Mouse (Mus musculus) right cerebral cortex, postnatal 36 days (tissue): ENCODE data around the gene Gm19935.
A peak's percentile ranks its signal among the peaks of the same experiment; 100 is the strongest.

Experiments used
- DNase-seq, 2 experiments: peaks; one replicate each; pipeline ENCODE4 v3.0.0; 2022; ENCODE audit warnings: low spot score in 2 of 2, mixed read lengths in 1 of 2

The Gm19935 gene

DNA sequence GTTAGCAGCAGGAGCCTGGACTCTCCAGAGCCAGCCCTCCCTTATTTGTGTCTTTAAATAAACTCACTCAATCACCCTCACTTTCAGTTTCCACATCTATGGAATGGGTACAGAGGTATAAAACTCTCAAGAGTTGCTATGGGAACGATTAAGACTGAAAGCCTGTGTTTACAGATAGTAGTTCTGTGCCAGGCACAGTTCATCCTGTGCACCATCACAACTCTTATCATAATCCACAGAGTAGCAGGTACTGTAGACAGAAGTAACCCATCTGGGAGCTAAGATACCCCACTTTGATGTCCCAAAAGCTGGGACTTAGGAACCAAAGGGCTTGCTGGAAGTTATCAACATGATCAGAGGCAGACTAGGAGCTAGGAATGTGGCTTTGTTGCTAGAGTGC lies 12.6 kb upstream of the Gm19935 start:
- DNase-seq = no peak

DNA sequence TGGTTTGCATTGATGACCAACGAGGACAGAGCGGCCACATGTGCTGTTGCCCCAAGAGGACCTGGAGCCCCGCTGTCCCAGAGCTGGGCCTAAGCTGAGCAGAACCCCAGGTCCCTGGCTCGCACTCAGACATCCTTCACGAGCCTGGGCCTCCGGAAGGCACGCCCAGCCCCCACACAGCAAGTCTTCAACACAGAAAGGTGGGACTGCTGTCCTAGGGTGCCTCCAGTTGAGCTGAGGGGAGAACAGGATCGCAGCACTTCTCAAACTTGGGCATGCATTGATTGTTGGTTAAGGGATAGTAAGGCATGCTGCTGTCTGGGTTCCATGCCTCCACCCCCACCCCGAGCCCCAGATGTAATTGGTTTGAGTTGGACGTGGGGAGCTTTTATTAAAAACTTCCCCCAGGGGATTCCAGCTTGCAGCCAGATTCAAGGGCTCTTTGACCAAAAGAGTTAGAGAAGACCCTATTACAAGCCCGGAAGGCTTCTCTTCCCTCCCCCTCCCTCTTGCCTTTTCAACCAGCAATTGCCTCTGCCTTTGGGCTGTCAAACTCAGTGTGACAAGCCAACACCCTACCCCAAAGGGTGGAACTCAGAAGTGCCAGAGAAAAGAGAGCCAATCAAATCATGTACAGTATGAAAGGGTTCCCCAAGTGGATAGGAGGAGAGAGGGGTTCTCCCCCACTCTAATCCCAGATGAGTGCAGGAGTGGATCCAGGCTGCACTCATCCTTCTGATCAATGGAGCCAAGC lies 12.0 kb upstream of the Gm19935 start:
- DNase-seq = peak in 1 of 2 experiments; percentile 26

DNA sequence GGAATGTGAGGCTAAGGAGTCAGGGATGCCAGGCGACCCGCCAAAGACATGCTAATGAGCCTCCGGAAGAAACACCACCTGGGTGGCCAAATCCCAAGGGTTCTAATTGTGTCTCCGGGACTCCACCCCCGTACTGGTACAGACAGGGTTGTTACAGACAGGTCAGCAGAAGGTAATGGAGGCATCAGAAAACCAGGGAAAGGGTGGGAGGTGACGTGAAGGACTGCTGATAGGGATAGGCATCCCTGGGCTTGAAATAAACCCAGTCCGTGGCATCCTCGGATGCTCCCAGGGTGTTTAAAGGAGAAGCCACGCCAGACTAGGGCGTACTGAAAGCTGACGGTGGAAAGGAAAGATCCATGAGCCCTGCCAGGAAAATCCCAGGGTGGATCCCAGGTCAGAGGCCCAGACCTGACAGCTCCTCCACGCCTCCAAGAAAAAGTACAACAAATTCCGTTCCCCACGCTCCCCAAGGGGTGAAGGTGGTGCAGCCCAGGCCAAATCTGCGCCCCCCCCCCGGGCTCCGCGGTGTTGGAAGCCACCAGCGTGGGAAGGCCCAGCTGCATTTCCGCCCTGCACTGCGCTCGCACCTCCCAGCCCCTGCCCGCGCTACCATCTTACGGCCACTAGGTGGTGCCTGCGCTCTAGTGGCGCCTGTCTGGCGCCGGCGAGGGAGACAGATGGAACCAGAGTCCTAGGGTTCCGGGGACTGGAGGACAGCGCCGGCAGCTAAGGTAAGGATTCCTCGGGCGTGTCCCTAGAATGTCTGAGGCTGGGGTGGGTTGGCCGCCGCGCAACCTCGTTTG lies 11.2 kb upstream of the Gm19935 start, which contains the start of gene Chd9:
Chd9 (plus strand) TSS at position 172 of the 806 bp plus-strand sequence.
- DNase-seq = peak; percentile 91 to 93

DNA sequence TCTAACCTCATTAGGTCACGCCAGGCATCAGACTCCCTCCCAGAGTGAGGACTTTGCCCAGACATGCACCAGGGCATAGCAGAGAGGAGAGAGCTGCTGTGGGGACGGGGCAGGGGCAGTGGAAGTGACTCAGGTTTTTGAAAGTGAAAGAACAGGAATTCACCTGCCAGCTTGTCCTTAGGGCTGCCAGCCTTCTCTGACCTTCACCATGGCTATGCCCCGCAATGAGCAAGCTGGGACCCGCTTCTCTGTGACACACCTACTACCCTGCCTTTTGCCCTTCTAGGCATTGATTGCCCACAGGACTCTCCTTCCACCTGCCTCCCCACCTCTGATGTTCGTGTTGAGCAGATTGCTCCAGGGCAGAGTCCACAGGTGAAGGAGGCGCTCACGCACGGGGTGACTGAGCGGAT lies 8.3 kb upstream of the Gm19935 start:
- DNase-seq = no peak

DNA sequence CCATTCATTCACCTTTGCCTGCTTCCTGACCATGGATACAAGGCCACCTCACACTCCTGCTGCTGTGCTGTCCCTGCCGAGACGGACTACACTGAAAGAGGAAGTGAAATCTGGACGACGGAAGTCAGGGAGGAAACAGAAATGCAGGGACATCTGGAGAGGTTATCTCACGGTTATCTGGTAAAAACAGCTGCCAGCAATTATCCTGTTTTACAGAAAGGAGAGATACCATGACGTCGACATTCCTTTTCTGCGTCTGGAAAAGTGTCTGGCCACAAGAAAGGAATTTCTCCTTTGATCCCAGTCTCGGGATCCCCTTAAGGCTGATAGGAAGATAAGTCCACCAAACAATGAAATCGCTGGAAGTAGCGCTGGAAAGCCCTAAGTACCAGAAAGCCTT lies 5.2 kb upstream of the Gm19935 start:
- no peak for DNase-seq

DNA sequence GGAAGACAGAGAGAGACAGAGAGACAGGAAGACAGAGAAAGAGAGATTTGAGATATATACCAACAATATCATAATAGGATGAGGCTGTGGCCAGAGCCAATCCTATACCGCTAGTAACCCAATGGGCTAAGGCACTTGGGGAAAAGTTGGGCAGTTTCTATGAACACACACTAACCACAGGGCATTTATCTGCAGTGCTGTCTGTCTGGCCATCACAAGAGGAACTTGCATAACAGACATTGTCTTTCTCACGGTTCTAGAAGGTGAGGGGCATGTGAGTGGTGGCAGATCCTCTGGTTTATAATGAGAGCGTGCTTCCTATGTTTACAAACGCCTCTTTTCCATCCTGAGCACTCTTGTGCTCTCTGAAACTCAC lies 3.1 kb upstream of the Gm19935 start:
- DNase-seq = no peak

DNA sequence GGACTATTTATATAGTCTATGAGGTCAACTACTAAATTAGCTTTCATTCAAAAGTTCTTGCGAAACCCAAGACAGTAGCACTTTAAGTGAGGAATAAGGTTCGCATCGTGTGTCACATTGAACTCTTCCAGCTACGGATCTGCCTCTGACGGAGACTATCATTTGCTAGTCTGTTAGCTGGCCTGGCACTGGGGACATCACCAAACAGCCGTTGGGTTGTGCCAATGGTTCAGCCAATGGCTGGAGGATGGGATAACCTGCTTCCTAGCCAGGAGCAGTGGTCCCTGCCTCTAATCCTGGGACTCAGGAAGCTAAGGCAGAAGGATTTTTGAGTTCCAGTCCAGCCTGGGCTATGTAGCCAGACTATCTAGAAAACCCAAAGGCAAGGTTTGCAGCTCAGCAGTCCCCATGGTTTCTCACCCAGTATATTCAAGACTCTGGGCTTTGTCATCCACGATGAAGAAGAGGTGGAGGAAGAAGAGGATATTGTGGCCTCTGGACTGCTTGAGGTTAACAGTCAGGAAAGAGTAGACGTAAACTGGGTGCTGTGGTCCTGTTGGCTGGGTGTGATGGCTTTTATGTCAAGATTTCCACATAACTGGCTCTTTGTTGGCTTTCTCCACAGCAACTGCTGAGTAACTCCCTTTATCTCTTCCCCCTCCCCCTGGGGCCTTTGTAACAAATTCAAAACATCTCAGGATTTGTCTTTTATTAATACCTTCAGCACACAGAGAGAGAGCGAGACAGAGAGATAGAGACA lies 2.5 kb upstream of the Gm19935 start:
- no peak for DNase-seq

DNA sequence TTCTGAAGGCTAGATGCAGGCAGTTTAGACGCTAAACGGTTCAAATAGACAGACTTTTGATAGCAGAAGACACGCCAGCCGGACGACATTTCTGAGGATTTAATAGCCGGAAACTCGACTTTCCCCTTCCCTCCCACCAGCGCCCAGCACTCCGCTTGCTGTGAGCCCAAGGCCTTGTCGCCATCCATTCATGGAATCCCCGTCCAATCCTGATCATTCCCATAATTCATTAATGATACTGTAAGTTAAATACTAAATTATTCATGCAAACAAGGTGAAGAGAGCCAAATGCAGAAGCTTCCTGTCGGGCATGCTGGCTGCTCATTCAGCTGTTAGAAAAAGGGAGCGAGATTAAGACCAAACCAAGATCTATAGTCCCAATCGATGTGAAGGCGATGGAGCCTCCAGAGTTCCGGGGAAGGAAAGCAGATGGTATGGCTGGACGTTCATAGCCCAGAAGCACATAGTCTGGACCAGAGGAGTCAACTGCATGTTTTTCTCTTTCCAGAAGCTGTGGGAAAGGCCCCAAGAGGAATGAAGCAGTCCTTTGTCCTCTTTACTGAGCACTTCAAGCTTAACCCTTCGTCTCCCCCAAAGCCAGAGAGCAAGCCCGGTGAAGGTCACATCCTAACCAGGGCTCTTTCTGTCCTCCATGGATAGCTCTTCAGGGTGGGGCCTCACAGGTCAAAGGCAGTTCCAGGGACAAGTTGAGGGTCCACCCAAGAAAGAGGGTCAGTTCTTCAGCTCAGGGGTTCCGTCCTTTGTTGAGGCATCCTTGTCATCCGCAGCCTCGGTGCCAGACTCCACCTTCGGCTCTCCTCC lies 921 bp downstream of the Gm19935 start:
- no peak for DNase-seq

DNA sequence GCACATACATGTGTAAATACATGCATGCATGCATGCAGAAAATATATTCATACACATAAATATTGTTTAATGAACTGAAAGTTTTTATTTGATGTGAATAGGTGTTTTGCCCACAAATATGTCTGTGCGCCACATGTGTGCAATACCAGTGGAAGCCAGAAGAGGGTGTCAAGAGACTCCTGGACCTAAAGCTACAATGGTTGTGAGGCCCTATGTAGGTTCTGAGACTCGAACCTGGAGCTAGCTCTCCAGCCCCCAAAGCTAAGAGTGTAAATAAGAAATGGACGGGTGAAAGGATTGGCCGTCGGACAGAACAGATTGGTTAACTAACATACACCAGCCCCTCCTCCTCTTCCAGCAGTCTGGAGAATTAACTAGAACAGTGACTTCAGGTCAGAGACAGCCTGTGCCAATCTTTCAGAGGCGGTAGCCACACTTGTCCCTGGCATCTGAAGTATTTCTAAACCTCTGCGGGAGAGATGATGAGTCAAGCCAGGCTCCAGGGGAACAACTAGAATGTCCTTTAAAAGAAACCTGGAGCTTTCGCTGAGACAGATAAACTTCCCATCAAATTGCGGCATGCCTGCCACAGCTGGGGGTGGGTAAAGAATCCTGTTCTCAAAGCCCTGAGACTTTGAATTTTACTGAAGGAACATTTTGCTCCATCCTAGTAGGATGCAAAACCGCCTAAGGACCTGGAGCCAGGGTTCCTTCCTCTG lies 3.4 kb downstream of the Gm19935 start:
- DNase-seq = no peak

DNA sequence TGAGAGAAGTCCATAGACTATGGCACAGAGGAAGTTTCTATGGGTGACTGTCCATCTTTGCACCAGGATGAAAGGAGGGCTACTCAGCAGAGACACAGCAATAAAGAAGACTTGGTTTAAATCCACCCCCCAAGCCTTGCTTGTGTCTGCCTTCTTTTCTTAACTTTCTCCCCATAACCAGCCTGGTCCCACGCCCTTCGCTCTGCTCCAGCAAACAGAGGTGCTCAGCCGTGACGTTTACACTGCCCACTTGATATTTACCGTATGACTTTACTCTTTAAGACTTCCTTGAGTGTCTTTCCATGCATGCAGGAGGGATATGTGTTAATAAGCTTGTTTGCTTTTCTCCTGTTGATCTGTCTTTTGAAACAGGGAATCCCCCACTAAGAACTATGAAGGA lies 17.7 kb downstream of the Gm19935 start:
- no peak for DNase-seq

DNA sequence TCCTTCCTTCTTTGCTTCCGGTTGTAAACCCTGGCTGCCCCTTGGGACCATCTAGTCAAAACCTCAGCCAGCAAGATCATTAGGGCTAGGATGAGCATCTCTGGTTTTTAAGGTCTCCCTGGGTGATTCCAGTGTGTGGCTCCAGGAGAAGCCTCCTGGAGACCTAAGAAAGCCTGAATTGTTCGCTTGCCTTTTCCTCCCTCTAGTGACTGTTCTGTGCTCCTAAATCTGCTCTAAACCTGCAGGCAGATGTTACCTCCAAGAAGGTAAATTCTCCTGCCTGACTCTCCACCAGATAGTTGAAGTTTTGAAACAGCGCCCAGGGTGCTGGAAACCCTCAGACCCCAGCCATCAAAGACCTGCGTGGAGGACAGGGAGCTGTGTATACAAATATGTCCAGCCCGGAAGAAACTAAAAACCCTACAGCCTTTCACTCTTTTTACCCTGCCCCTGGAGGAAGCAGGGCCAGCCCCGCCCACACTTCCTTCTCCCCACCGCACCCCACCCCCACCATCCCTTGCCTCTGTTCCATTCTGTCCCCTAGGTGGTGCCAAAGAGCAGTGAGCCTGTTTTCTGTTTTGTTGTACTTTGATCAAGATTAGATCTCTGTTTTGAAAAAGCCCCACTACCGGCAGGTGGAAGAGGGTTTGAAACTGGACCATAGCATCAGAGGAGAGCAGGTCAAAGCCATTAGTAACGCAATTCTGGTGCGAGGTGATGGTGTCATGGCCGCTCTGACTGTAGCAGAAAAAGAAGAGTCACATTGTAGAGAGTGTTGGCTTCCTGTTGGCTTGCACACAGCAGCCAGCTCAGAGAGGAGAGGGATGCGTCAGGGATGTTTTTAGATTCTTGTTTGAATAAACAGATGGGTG lies 22.0 kb downstream of the Gm19935 start:
- DNase-seq = no peak

DNA sequence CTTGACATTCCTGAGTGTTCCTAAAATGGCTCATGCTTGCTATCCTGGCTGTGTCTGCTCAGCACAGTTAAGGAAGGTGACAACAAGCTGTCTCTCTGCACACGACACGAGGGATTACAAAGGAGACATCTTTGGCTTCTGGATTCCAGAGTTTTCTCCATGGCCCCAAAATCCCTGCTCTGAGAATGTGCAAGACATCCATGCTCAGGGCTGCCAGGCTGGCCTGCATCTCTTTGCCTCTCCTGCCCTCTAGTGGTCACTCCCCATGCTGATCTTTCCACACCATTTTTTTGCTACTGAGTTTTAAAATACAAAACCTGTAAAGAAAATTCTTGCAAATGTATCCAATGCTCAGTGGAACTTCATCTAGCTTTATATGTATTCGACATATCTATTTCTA lies 23.5 kb downstream of the Gm19935 start:
- peak; percentile 57 to 64 for DNase-seq

DNA sequence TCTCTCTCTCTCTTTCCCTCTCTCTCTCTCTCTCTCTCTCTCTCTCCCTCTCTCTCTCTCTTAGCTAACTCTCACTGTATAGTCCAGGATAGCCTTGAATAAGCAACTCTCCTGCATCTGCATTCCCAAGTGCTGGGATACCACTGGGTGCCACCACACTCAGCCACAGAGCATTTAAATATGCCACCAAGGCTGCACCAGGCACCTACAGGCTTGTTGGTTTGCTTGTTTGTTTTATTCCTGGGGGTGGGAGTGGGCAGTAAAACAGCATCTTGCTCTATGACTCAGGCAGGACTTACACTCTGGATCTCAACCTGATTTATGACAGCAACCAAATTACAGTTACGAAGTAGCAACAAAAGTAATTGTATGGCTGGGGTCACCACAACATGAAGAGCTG lies 25.6 kb downstream of the Gm19935 start:
- DNase-seq = no peak

DNA sequence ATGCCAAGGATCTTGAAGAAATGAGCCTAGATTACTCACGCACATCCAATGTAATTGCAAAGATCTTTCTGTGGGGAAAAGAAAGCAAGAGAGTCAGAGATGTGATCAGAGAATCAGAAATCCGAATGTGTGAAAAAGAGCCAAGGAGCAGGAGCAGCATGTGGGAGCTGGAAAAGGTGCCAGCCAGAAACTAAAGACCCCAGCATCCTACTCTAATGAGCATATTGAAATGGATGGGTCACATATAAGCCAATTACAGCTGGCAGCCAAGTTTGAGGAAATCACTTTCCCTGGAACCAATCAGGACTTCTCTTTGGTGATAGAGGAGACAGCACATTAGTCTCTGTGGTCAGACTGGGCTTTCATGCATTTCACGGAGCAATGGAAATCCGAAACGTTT lies 47.4 kb downstream of the Gm19935 start:
- no peak for DNase-seq
